Mouse (Mus musculus) adrenal gland, postnatal 4 days (tissue): ENCODE data around the gene Cenpj. TPM values are rescaled to one million over a fixed set of nuclear protein-coding genes. Genes with fewer than 3 reads are reported as not detected.

Source experiments
- DNase-seq, 2 experiments: peaks; one replicate each; pipeline ENCODE4 v3.0.0; 2021 to 2022; ENCODE audit warnings: low spot score in 2 of 2, mixed read lengths in 2 of 2
- total RNA-seq, 2 experiments: library from RNA; stranded (reverse); gene quantifications; 2 replicates each; pipeline ENCODE4 v1.2.3; 2021

The Cenpj gene
- total RNA-seq, 2 experiments from 2014 or later = 8.0 to 8.4 TPM

GRCm38 (mm10) chr14:56550960-56551359 is 24.3 kb downstream of the Cenpj start:
- DNase-seq = no peak

- no peak for DNase-seq
Measured at GRCm38 (mm10) chr14:56545491-56545890, 29.7 kb downstream of the Cenpj start.

- DNase-seq = no peak
Measured at GRCm38 (mm10) chr14:56544946-56545345, 30.3 kb downstream of the Cenpj start.

DNA sequence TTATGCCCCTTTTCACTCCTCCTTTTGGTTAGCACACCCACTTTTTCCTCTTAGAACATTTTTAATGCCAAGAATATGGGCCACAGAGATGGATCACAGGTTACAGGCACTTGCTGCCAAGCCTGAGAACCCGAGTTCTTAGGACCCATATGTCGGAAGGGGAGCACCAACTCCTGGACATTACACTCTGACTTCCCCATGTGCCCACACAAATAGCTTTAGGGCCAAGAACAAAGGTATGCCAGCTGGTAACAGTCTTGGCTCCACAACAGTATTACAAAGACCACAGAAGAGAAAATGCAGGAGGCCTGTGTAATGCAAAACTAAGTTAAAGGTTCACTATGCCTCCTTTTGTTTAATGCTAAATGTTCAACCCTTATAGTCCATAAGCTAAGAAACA is 44.4 kb downstream of the Cenpj start:
- DNase-seq = no peak

DNA sequence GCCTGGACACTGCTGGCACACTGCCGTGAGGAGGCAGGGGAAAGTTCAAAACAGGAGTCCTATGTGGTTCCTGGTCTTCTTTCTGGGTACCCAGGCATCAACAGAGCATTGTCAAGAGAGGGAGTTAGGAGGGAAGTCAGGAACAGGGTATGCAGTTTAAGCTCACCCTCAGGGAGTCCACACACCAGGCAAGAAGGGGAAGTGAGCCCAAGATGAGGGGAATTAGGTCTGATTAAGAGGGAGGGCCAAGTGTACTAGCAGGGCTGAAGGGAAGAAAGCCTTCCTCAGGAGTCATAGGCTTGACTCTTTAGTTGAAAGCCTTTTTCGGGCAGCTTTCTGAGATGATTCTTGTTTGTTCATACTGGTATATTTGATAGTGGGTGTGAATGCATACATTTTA is 60.5 kb downstream of the Cenpj start:
- no peak for DNase-seq

- no peak for DNase-seq
Measured at GRCm38 (mm10) chr14:56512084-56512483, 63.1 kb downstream of the Cenpj start.

- DNase-seq = no peak
Measured at GRCm38 (mm10) chr14:56506743-56507142, 68.5 kb downstream of the Cenpj start.

DNA sequence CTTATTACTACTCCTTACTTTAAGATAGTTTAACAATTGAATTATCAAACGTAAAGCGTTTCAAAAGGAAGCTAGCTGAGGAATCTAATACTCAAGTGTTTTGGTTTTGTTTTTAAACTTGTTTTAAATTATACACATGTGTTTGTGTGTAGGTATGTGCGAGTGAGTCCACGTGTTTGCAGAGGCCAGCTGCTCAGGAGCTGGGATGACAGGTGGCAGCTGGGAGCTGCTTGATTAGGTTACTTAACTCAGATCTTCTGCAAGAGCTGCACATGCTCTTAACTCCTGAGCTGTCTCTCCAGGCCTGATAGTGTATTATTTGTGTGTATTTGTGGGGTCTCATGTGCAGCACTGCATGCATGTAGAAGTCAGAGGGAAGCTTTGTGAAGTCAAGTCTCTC is 72.8 kb downstream of the Cenpj start:
- no peak for DNase-seq

DNA sequence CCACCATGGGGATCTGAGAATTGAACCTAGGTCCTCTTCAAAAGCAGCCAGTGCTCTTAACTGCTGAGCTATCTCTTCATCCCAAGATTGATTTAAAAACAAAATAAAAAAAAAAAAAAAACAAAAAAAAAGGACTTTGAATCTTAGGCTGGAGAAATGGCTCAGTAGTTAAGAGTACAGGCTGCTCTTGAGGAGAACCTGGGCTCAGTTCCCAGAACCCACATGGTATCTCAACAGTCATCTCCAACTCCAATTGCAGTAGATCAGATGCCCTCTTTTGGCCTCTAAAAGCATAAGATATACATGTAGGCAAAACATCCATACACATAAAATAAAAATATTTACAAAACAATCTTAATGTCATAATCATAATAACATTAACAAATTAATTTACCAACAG is 85.4 kb downstream of the Cenpj start:
- DNase-seq = no peak

Other genes with a start within 250 kb of the Cenpj start
- gene Atp12a, start 210.4 kb downstream of the Cenpj start, total RNA-seq = 1 to 10 TPM in 1 of 2 experiments, under 1 TPM in 1; 0.23 to 4.1 TPM
- gene Rnf17, start 172.8 kb downstream of the Cenpj start, total RNA-seq = 1 to 10 TPM; 1.4 to 1.7 TPM
- gene Parp4, start 194 bp upstream of the Cenpj start, total RNA-seq = 10 to 100 TPM; 27.1 to 31.8 TPM
- 10 to 100 TPM; 29.1 to 35.5 TPM for gene Mphosph8, start 92.8 kb upstream of the Cenpj start, total RNA-seq
- 10 to 100 TPM; 37.0 to 45.0 TPM for gene Pspc1, start 202.9 kb upstream of the Cenpj start, total RNA-seq
- 10 to 100 TPM; 46.6 to 47.5 TPM for gene Zmym5, start 236.3 kb upstream of the Cenpj start, total RNA-seq